Mouse (Mus musculus) cortical plate, adult 2 months (tissue): ENCODE results near the gene Masp2. TPM values are rescaled to one million over a fixed set of nuclear protein-coding genes. Genes with fewer than 3 reads are reported as not detected.

Source experiments
- H3K27ac ChIP-seq: fragments of 200-500 bp; 2 replicates; pipeline ENCODE4 v1.5.1; 2012; ENCODE audit warnings: low read length, control low read depth, inconsistent platforms; ENCODE audit not compliant: insufficient read depth
- H3K4me1 ChIP-seq: fragments of 200-500 bp; 2 replicates; pipeline ENCODE4 v1.6.1; 2011; ENCODE audit warnings: low read length; ENCODE audit not compliant: control insufficient read depth, insufficient read depth
- H3K4me3 ChIP-seq: fragments of 200-500 bp; 2 replicates; pipeline ENCODE4 v1.5.1; 2011; ENCODE audit warnings: mild to moderate bottlenecking, low read length, control low read depth; ENCODE audit not compliant: insufficient read depth
- CTCF ChIP-seq: fragments of 200-500 bp; IDR thresholded peaks from 2 replicates; pipeline ENCODE4 v1.5.1; 2011; ENCODE audit warnings: mild to moderate bottlenecking, control low read depth, low read length; ENCODE audit not compliant: insufficient read depth; ENCODE audit errors: extremely low read depth
- POLR2A ChIP-seq: fragments of 200-500 bp; IDR thresholded peaks from 2 replicates; pipeline ENCODE4 v1.6.1; 2011; ENCODE audit warnings: mild to moderate bottlenecking, low read length, control low read depth; ENCODE audit not compliant: insufficient read depth; ENCODE audit errors: extremely low read depth
- polyA plus RNA-seq: library from polyadenylated mRNA; depleted of rRNA; stranded (reverse); fragments of >200 nt; gene quantifications from 2 replicates; pipeline ENCODE4 v1.2.3, GENCODE M21; 2012; rRNA removed

Gene Masp2
- polyA plus RNA-seq, 1 experiment, result 2.4 TPM

DNA sequence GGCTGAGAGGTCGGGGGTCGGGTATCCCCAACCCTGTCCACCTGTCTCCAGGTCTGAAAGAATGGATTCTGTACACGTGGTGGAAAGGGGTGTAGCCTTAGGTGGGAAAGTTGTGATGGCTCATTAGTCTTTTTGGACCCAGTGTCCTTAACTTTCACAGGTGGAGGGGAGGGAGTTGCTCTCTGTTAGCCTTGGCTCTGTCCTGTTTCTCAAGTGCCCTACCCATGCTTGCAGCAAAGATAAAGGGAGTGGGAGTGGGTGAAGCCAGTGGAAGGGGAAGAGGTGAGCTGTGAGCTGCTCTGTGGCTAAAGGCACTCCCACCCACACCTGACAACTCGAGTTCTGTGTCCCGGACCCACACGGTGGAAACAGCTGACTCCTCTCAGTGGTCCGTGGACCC is 61.0 kb downstream of the Masp2 start:
- no peak overlapping the region for H3K27ac ChIP-seq
- no peak overlapping the region for H3K4me3 ChIP-seq
- no peaks in the 10 kb centered on the region for H3K4me1 ChIP-seq
- TF ChIP-seq POLR2A (no peak), CTCF (no peak)

DNA sequence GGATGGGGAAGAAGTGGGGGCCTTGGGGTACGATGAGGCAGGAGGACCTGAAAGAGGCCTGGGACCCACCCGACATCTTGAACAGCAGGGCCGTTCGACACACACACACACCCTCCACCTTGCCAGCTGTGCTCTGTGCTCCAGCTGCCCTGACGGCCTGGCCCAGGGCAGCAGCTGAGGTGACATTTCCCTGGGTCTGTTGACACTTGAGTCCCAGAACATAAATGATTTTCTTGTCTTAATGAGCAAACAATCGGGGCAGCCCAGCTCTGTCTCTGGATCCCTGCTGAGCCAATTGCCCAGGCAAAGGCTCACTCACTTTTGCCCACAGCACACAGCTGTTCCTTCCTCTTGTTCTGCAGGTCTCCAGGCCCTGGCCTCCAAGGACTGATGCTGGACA is 61.7 kb downstream of the Masp2 start:
- no peak overlapping the region for H3K27ac ChIP-seq
- H3K4me3 ChIP-seq, result no peak overlapping the region
- H3K4me1 ChIP-seq, result no peaks in the 10 kb centered on the region
- TF ChIP-seq CTCF, result no peak

Other genes with a start within 250 kb of the Masp2 start
- gene Ubiad1, start 157.8 kb upstream of the Masp2 start, polyA plus RNA-seq, result 9.4 and 9.6 TPM in 2 replicates
- gene Mtor, start 153.9 kb upstream of the Masp2 start, polyA plus RNA-seq, result 30.7 and 30.9 TPM in 2 replicates
- gene Angptl7, start 102.1 kb upstream of the Masp2 start, polyA plus RNA-seq, result 0.23 TPM in 2 replicates
- 38.4 and 38.5 TPM in 2 replicates for gene Exosc10, start 44.1 kb upstream of the Masp2 start, polyA plus RNA-seq
- gene Srm, start 11.1 kb upstream of the Masp2 start, polyA plus RNA-seq, result 77.7 and 84.4 TPM in 2 replicates
- 235 and 271 TPM in 2 replicates for gene Tardbp, start 24.5 kb downstream of the Masp2 start, polyA plus RNA-seq
- gene Gm572, start 40.8 kb downstream of the Masp2 start, polyA plus RNA-seq, result not detected in 2 replicates
- gene Casz1, start 201.9 kb downstream of the Masp2 start, polyA plus RNA-seq, result 0.59 and 0.69 TPM in 2 replicates